Comparison of ENCODE assay signal across 31 mouse cellular contexts in the genomic region with DNA sequence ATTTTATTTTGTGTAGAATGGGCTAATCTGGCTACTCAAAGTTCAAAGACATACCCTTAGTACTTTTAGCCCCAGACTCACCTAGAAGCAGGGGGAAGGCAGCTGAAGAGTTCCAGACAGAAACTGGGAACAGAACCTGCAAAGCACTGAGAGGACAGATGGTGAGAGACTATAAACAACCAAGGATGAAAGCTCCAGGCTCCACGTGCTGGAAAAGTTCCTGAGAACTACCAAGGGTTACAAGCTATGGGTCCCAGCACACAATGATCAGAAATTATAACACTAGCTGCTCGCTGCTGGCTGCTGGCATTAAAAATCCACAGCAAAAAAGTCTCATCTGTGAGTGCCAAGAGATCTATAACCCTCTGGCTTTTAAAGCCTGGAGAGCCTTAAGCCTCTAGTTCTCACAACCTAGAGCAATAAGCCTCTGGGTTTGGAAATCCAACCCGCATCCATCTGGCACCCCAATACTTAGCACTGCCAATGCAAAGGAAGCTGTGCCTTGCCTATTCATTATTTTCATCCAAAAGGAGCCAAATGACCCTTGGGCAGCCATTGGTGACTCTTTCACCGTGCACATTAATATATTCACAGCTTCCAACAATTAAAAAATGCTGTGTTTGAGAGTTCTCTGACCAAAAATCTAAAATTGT.
DNase-seq lines count a peak whose midpoint lies in the region; ATAC-seq and TF ChIP-seq lines count a peak whose summit lies in the region.
"Had no signal": no experiment of that assay in that cellular context is flagged by ENCODE, and none has a peak within 500 bp of the region (broad histone marks: within the 10 kb centered on the region; RNA-seq: fewer than 3 reads in every experiment).

No protein-coding gene starts in this region.

- H3K36me3 ChIP-seq in hindbrain, postnatal 0 days (ENCODE audit: insufficient read depth, low read length), result no peaks in the 10 kb centered on the region
- H3K36me3 ChIP-seq in hindbrain, embryonic 14.5 days (replicated peaks; ENCODE audit: control insufficient read depth, insufficient read depth), result no peaks in the 10 kb centered on the region
- H3K36me3 ChIP-seq: embryonic facial prominence, embryonic 12.5 days; hindbrain, embryonic 12.5 days; limb, embryonic 10.5 days; limb, embryonic 15.5 days; liver, embryonic 13.5 days; neural tube, embryonic 15.5 days had no signal

- no peak overlapping the region for H3K27ac ChIP-seq in hindbrain, postnatal 0 days
- H3K27ac ChIP-seq in hindbrain, embryonic 14.5 days, result no peak overlapping the region
- H3K27ac ChIP-seq: embryonic facial prominence, embryonic 12.5 days; hindbrain, embryonic 12.5 days; kidney, postnatal 0 days; limb, embryonic 10.5 days; limb, embryonic 15.5 days; liver, embryonic 13.5 days; neural tube, embryonic 15.5 days had no signal

- ATAC-seq in hindbrain, postnatal 0 days, result no peak
- ATAC-seq in hindbrain, embryonic 14.5 days (ENCODE audit: low FRiP score), result no peak
- ATAC-seq: forebrain, embryonic 14.5 days; lung, postnatal 0 days had no signal

- no peaks in the 10 kb centered on the region for H3K9me3 ChIP-seq in hindbrain, postnatal 0 days (ENCODE audit: low read length)
- H3K9me3 ChIP-seq in hindbrain, embryonic 14.5 days (ENCODE audit: control insufficient read depth, low read length), result no peaks in the 10 kb centered on the region
- H3K9me3 ChIP-seq: embryonic facial prominence, embryonic 12.5 days; hindbrain, embryonic 12.5 days; limb, embryonic 10.5 days; limb, embryonic 15.5 days; liver, embryonic 13.5 days; neural tube, embryonic 15.5 days had no signal

- no peak overlapping the region for H3K4me3 ChIP-seq in hindbrain, postnatal 0 days (ENCODE audit: low read length)
- no peak overlapping the region for H3K4me3 ChIP-seq in hindbrain, embryonic 14.5 days (replicated peaks; ENCODE audit: low read length)
- H3K4me3 ChIP-seq: embryonic facial prominence, embryonic 12.5 days; hindbrain, embryonic 12.5 days; limb, embryonic 10.5 days; limb, embryonic 15.5 days; liver, embryonic 13.5 days; neural tube, embryonic 15.5 days had no signal

- H3K27me3 ChIP-seq in hindbrain, postnatal 0 days (ENCODE audit: insufficient read depth, low read length), result no peaks in the 10 kb centered on the region
- H3K27me3 ChIP-seq in hindbrain, embryonic 14.5 days (ENCODE audit: control insufficient read depth, insufficient read depth, low read length), result no peaks in the 10 kb centered on the region
- H3K27me3 ChIP-seq: embryonic facial prominence, embryonic 12.5 days; hindbrain, embryonic 12.5 days; limb, embryonic 15.5 days; liver, embryonic 13.5 days; neural tube, embryonic 15.5 days had no signal

- WGBS in hindbrain, postnatal 0 days, result 64% methylated on average over 4 of the region's 4 CpGs
- WGBS in hindbrain, embryonic 14.5 days, result 77% methylated on average over 4 of the region's 4 CpGs

- H3K9ac ChIP-seq in hindbrain, postnatal 0 days (replicated peaks; ENCODE audit: low read length), result no peak overlapping the region
- H3K9ac ChIP-seq in hindbrain, embryonic 14.5 days, result no peak overlapping the region
- H3K9ac ChIP-seq: embryonic facial prominence, embryonic 12.5 days; hindbrain, embryonic 12.5 days; limb, embryonic 15.5 days; liver, embryonic 13.5 days; neural tube, embryonic 15.5 days had no signal

- peak; percentile 3 for DNase-seq in hindbrain, postnatal 0 days (ENCODE audit: low spot score)
- DNase-seq in hindbrain, embryonic 14.5 days (ENCODE audit: low spot score), result no peak
- DNase-seq in brain, adult 2 months (ENCODE audit: low read depth, low spot score), result peak; percentile 67
- DNase-seq in cerebellum, adult 11 months, result peak; percentile 6
- DNase-seq in cerebellum, adult 9-10 months, result peak; percentile 51
- DNase-seq in gastrocnemius, postnatal 14 days, result no peak
- no peak for DNase-seq in gastrocnemius, adult 8-10 months (ENCODE audit: low spot score in 2 of 2)
- DNase-seq in spleen, postnatal 14 days (ENCODE audit: low spot score in 2 of 2), result no peak
- DNase-seq: adrenal gland, postnatal 36 days; B cell, adult 2 months; embryo, embryonic 11 days; gastrocnemius, postnatal 36 days; heart, adult 18-20 months; heart, postnatal 36 days; kidney, adult 8-10 months; liver, embryonic 13.5 days; lung, adult 18-20 months; lung, postnatal 4 days; midbrain, embryonic 14.5 days; retina, postnatal 1 day; right cerebral cortex, postnatal 14 days; thymus, postnatal 14 days had no signal

- TF ChIP-seq CTCF in hindbrain, postnatal 0 days (IDR thresholded peaks at IDR 0.05; ENCODE audit: low read depth), result no peak

- intact Hi-C loops in gastrocnemius, postnatal 14 days (cut with DNase I; ENCODE audit: low total_unique reads), result no loop called here

- H3K4me1 ChIP-seq in hindbrain, postnatal 0 days (ENCODE audit: insufficient read depth, low read length), result no peaks in the 10 kb centered on the region
- H3K4me1 ChIP-seq in hindbrain, embryonic 14.5 days (replicated peaks; ENCODE audit: control insufficient read depth, insufficient read depth, low read length), result no peaks in the 10 kb centered on the region
- H3K4me1 ChIP-seq: embryonic facial prominence, embryonic 12.5 days; hindbrain, embryonic 12.5 days; limb, embryonic 10.5 days; limb, embryonic 15.5 days; liver, embryonic 13.5 days had no signal

- no peak overlapping the region for H3K4me2 ChIP-seq in hindbrain, postnatal 0 days (ENCODE audit: low read depth, low read length)
- H3K4me2 ChIP-seq in hindbrain, embryonic 14.5 days (replicated peaks), result no peak overlapping the region
- H3K4me2 ChIP-seq: embryonic facial prominence, embryonic 12.5 days; heart, embryonic 11.5 days; hindbrain, embryonic 12.5 days; limb, embryonic 15.5 days; liver, embryonic 13.5 days; neural tube, embryonic 15.5 days had no signal

Comparison
In these comparisons a context has a peak if more than half of its experiments do, and no peak if none do; other contexts are left out.
1. DNase-seq: peak in hindbrain, postnatal 0 days (single experiment), brain, adult 2 months (single experiment), cerebellum, adult 11 months (single experiment) and cerebellum, adult 9-10 months (single experiment); none in hindbrain, embryonic 14.5 days (single experiment), gastrocnemius, postnatal 14 days (single experiment), gastrocnemius, adult 8-10 months (0 of 2) and spleen, postnatal 14 days (0 of 2).